Mouse (Mus musculus) heart, adult 2 months (tissue): ENCODE measurements at regions not wholly inside any gene's neighbourhood (a gene's known extent, or its start where the extent isn't known, plus 50 kb on each side); places are given as distances from the start of the nearest gene placed in this dataset.

ENCODE experiments used
- CTCF ChIP-seq: fragments of 200-600 bp; IDR thresholded peaks from 2 replicates; pipeline ENCODE4 v1.8.1; 2022; ENCODE audit warnings: antibody characterized with exemption, mild to moderate bottlenecking, moderate library complexity
- POLR2A ChIP-seq: fragments of 200-500 bp; IDR thresholded peaks from 2 replicates; pipeline ENCODE4 v1.6.1; 2011; ENCODE audit warnings: mild to moderate bottlenecking, low read depth, low read length, control low read depth; ENCODE audit not compliant: insufficient read depth

- TF ChIP-seq CTCF (no peak), POLR2A (no peak)
Measured at GRCm38 (mm10) chr3:105191303-105191702, 124.7 kb downstream of the 4930564D02Rik start.
